Mouse (Mus musculus) thymus, adult 2 months (tissue): ENCODE measurements around the gene Rbms3. TPM values are rescaled to one million over a fixed set of nuclear protein-coding genes. Genes with fewer than 3 reads are reported as not detected.

Experiments
- DNase-seq: peaks from one replicate; pipeline ENCODE4 v3.0.0; 2021
- H3K27ac ChIP-seq: fragments of 200-500 bp; 2 replicates; pipeline ENCODE4 v1.5.1; 2012; ENCODE audit warnings: low read length, control low read depth; ENCODE audit not compliant: control insufficient read depth, insufficient read depth
- H3K27me3 ChIP-seq: fragments of 200-500 bp; 2 replicates; pipeline ENCODE4 v1.6.1; 2012; ENCODE audit warnings: mild to moderate bottlenecking, low read length, moderate library complexity, mixed read lengths; ENCODE audit not compliant: control insufficient read depth, insufficient read depth
- H3K36me3 ChIP-seq: fragments of 200-500 bp; 2 replicates; pipeline ENCODE4 v1.6.1; 2012; ENCODE audit warnings: mild to moderate bottlenecking, low read length, moderate library complexity; ENCODE audit not compliant: control insufficient read depth, insufficient read depth
- H3K4me1 ChIP-seq: fragments of 200-500 bp; replicated peaks from 2 replicates; pipeline ENCODE4 v1.6.1; 2012; ENCODE audit warnings: low read length; ENCODE audit not compliant: control insufficient read depth, insufficient read depth
- H3K4me3 ChIP-seq: fragments of 200-500 bp; 2 replicates; pipeline ENCODE4 v1.5.1; 2012; ENCODE audit warnings: mild to moderate bottlenecking, low read length, control low read depth, moderate library complexity; ENCODE audit not compliant: control insufficient read depth, insufficient read depth
- CTCF ChIP-seq: fragments of 200-500 bp; IDR thresholded peaks from 2 replicates; pipeline ENCODE4 v1.5.1; 2012; ENCODE audit warnings: mild to moderate bottlenecking, control low read depth, low read length, moderate library complexity, borderline replicate concordance; ENCODE audit not compliant: control insufficient read depth, poor library complexity, insufficient read depth; ENCODE audit errors: extremely low read depth
- POLR2A ChIP-seq: fragments of 200-500 bp; IDR thresholded peaks from 2 replicates; pipeline ENCODE4 v1.6.1; 2012; ENCODE audit warnings: mild to moderate bottlenecking, low read length, control low read depth, moderate library complexity; ENCODE audit not compliant: control insufficient read depth, poor library complexity, insufficient read depth; ENCODE audit errors: extremely low read depth
- WGBS: fragments of 180-500 bp; shearing (Covaris S2); methylation state at CpG from one replicate; pipeline ENCODE4 v1.1.7; 2018; 5-methylcytosine and 5-hydroxymethylcytosine counted together
- polyA plus RNA-seq: library from polyadenylated mRNA; depleted of rRNA; stranded (reverse); fragments of >200 nt; gene quantifications from 2 replicates; pipeline ENCODE4 v1.2.3, GENCODE M21; 2012

The Rbms3 gene
- polyA plus RNA-seq, 1 experiment = 10.9 TPM

- no peaks in the 10 kb centered on the region for H3K36me3 ChIP-seq
- no peak overlapping the region for H3K27ac ChIP-seq
- 95% methylated on average over 1 of the region's 1 CpGs for WGBS
- no peak for TF ChIP-seq POLR2A
- TF ChIP-seq CTCF = no peak
- no peak for DNase-seq
- no peak overlapping the region for H3K4me3 ChIP-seq
- H3K4me1 ChIP-seq = no peaks in the 10 kb centered on the region
- no peaks in the 10 kb centered on the region for H3K27me3 ChIP-seq
These were observed 926.6 kb downstream of the Rbms3 start for GRCm38 (mm10) chr9:116703119-116703518.

- no peak for TF ChIP-seq CTCF
- TF ChIP-seq POLR2A = no peak
- no peaks in the 10 kb centered on the region for H3K27me3 ChIP-seq
- H3K4me3 ChIP-seq = no peak overlapping the region
- no peaks in the 10 kb centered on the region for H3K4me1 ChIP-seq
- no peak for DNase-seq
- WGBS = 86% methylated on average over 1 of the region's 1 CpGs
- no peaks in the 10 kb centered on the region for H3K36me3 ChIP-seq
- no peak overlapping the region for H3K27ac ChIP-seq
These were observed 927.1 kb downstream of the Rbms3 start for GRCm38 (mm10) chr9:116702611-116703010.

GRCm38 (mm10) chr9:116701511-116702179 lies 928.1 kb downstream of the Rbms3 start:
- WGBS = 43% methylated on average over 11 of the region's 11 CpGs
- H3K4me3 ChIP-seq = no peak overlapping the region
- no peak for TF ChIP-seq CTCF
- no peak for TF ChIP-seq POLR2A
- DNase-seq = no peak
- no peaks in the 10 kb centered on the region for H3K36me3 ChIP-seq
- H3K27me3 ChIP-seq = no peaks in the 10 kb centered on the region
- no peaks in the 10 kb centered on the region for H3K4me1 ChIP-seq
- H3K27ac ChIP-seq = no peak overlapping the region

- no peak overlapping the region for H3K27ac ChIP-seq
- no peaks in the 10 kb centered on the region for H3K27me3 ChIP-seq
- no peaks in the 10 kb centered on the region for H3K4me1 ChIP-seq
- no peak overlapping the region for H3K4me3 ChIP-seq
- DNase-seq = no peak
- TF ChIP-seq POLR2A = no peak
- TF ChIP-seq CTCF = no peak
- WGBS = 88% methylated on average over 4 of the region's 4 CpGs
- no peaks in the 10 kb centered on the region for H3K36me3 ChIP-seq
These were observed 941.1 kb downstream of the Rbms3 start for GRCm38 (mm10) chr9:116688615-116689014.

GRCm38 (mm10) chr9:116677142-116677541 lies 952.6 kb downstream of the Rbms3 start:
- no peak for DNase-seq
- Histone ChIP-seq H3K36me3 (no peaks in the 10 kb centered on the region), H3K4me3 (no peak overlapping the region), H3K27ac (no peak overlapping the region), H3K27me3 (no peaks in the 10 kb centered on the region), H3K4me1 (no peaks in the 10 kb centered on the region)
- 78% methylated on average over 4 of the region's 4 CpGs for WGBS
- no peak for TF ChIP-seq CTCF
- no peak for TF ChIP-seq POLR2A

GRCm38 (mm10) chr9:116676445-116676844 lies 953.3 kb downstream of the Rbms3 start:
- Histone ChIP-seq H3K36me3 (no peaks in the 10 kb centered on the region), H3K27me3 (no peaks in the 10 kb centered on the region), H3K27ac (no peak overlapping the region), H3K4me3 (no peak overlapping the region), H3K4me1 (no peaks in the 10 kb centered on the region)
- WGBS = 50% methylated on average over 2 of the region's 2 CpGs
- TF ChIP-seq POLR2A = no peak
- TF ChIP-seq CTCF = no peak
- DNase-seq = no peak

- Histone ChIP-seq H3K4me3 (no peak overlapping the region), H3K4me1 (no peaks in the 10 kb centered on the region), H3K36me3 (no peaks in the 10 kb centered on the region), H3K27ac (no peak overlapping the region), H3K27me3 (no peaks in the 10 kb centered on the region)
- no peak for DNase-seq
- 93% methylated on average over 4 of the region's 4 CpGs for WGBS
- TF ChIP-seq CTCF (no peak), POLR2A (no peak)
These were observed 955.5 kb downstream of the Rbms3 start for GRCm38 (mm10) chr9:116674191-116674590.
